Mouse (Mus musculus) liver, postnatal 0 days (tissue): ENCODE measurements around the gene Efna5. TPM values are rescaled to one million over a fixed set of nuclear protein-coding genes. Genes with fewer than 3 reads are reported as not detected.

ENCODE experiments used
- ATAC-seq: fragments of 200-750 bp; cut with Nextera tagmentation; 2 replicates; pipeline ENCODE4 v1.8.0; 2017; ENCODE audit warnings: mild to moderate bottlenecking, moderate library complexity
- DNase-seq: peaks from one replicate; pipeline ENCODE4 v3.0.0-alpha.2; 2016
- H3K27ac ChIP-seq: fragments of 300-500 bp; sonication (generic); 2 replicates; pipeline ENCODE4 v1.5.1; 2014; ENCODE audit warnings: antibody characterized with exemption, moderate library complexity, mild to moderate bottlenecking, low read depth
- H3K27me3 ChIP-seq: fragments of 300-500 bp; sonication (generic); 2 replicates; pipeline ENCODE4 v1.6.1; 2014; ENCODE audit warnings: low read length, control low read depth, mixed read lengths; ENCODE audit not compliant: insufficient read depth
- H3K36me3 ChIP-seq: fragments of 300-500 bp; sonication (generic); replicated peaks from 2 replicates; pipeline ENCODE4 v1.6.1; 2014; ENCODE audit warnings: mild to moderate bottlenecking, control low read depth, low read length, moderate library complexity, mixed read lengths; ENCODE audit not compliant: insufficient read depth
- H3K4me1 ChIP-seq: fragments of 300-500 bp; sonication (generic); 2 replicates; pipeline ENCODE4 v1.6.1; 2014; ENCODE audit warnings: antibody characterized with exemption, mild to moderate bottlenecking, control low read depth; ENCODE audit not compliant: insufficient read depth
- H3K4me2 ChIP-seq: fragments of 300-500 bp; sonication (generic); 2 replicates; pipeline ENCODE4 v1.6.1; 2014; ENCODE audit warnings: low read depth, mild to moderate bottlenecking, low read length, moderate library complexity, mixed read lengths
- H3K4me3 ChIP-seq: fragments of 300-500 bp; sonication (generic); 2 replicates; pipeline ENCODE4 v1.5.1; 2014; ENCODE audit warnings: low read depth, low read length
- H3K9ac ChIP-seq: fragments of 300-500 bp; sonication (generic); replicated peaks from 2 replicates; pipeline ENCODE4 v1.6.1; 2014; ENCODE audit warnings: mild to moderate bottlenecking, moderate library complexity
- H3K9me3 ChIP-seq: fragments of 300-500 bp; sonication (generic); 2 replicates; pipeline ENCODE4 v1.6.1; 2016; ENCODE audit warnings: mild to moderate bottlenecking, control low read depth, low read length, mixed read lengths
- CTCF ChIP-seq: sonication (generic); IDR thresholded peaks from 2 replicates; pipeline ENCODE4 v1.5.1; 2016; ENCODE audit warnings: antibody characterized with exemption, low read depth
- EP300 ChIP-seq: IDR thresholded peaks from 2 replicates; pipeline ENCODE4 v1.6.1; 2016; ENCODE audit warnings: antibody characterized with exemption, low read depth, mild to moderate bottlenecking
- WGBS: fragments of 180-500 bp; shearing (Covaris S2); extraction: QIAGEN DNeasy Blood & Tissue Kit; methylation state at CpG from one replicate; pipeline ENCODE4 v1.1.7; 2014; ENCODE audit not compliant: insufficient replicate concordance; 5-methylcytosine and 5-hydroxymethylcytosine counted together
- polyA plus RNA-seq: library from polyadenylated mRNA; unstranded; fragments of >200 nt; fragmentation: Nextera tagmentation; extraction: Ambion mirVana; gene quantifications from 2 replicates; pipeline ENCODE4 v1.2.1, GENCODE M21; 2015

Gene Efna5
- polyA plus RNA-seq, 1 experiment from 2014 or later: 3.0 TPM

- H3K27me3 ChIP-seq: peaks cover 58% of the 10 kb centered on the region
- H3K27ac ChIP-seq: no peak overlapping the region
- peak overlapping the region; percentile 96 for H3K4me2 ChIP-seq
- H3K9me3 ChIP-seq: no peaks in the 10 kb centered on the region
- no peak for TF ChIP-seq CTCF
- no peak for TF ChIP-seq EP300
- 1% methylated on average over 34 of the region's 34 CpGs for WGBS
- H3K9ac ChIP-seq: no peak overlapping the region
- H3K36me3 ChIP-seq: no peaks in the 10 kb centered on the region
- H3K4me3 ChIP-seq: peak overlapping the region; percentile 62
- DNase-seq (no peak), ATAC-seq (no peak)
- H3K4me1 ChIP-seq: no peaks in the 10 kb centered on the region
These were observed 2.5 kb upstream of the Efna5 start for GRCm38 (mm10) chr17:62883476-62884128.

- peaks cover 59% of the 10 kb centered on the region for H3K27me3 ChIP-seq
- DNase-seq (peak; percentile 62), ATAC-seq (peak; percentile 82)
- no peaks in the 10 kb centered on the region for H3K4me1 ChIP-seq
- no peaks in the 10 kb centered on the region for H3K9me3 ChIP-seq
- H3K9ac ChIP-seq: no peak overlapping the region; the same call in 1 of the 2 replicates
- H3K4me2 ChIP-seq: peak overlapping the region; percentile 96
- under 1% methylated on average over 44 of the region's 53 CpGs for WGBS
- no peak for TF ChIP-seq EP300
- TF ChIP-seq CTCF: no peak
- H3K27ac ChIP-seq: no peak overlapping the region
- H3K36me3 ChIP-seq: no peaks in the 10 kb centered on the region
- H3K4me3 ChIP-seq: peak overlapping the region; percentile 62
These were observed 1.8 kb upstream of the Efna5 start for GRCm38 (mm10) chr17:62882726-62883475.

- WGBS: 1% methylated on average over 58 of the region's 58 CpGs
- no peak for TF ChIP-seq EP300
- no peak for TF ChIP-seq CTCF
- DNase-seq: peak; percentile 45
- H3K9ac ChIP-seq: no peak overlapping the region; the same call in 1 of the 2 replicates
- peaks cover 59% of the 10 kb centered on the region for H3K27me3 ChIP-seq
- H3K27ac ChIP-seq: 0 out of 2 replicates have a peak overlapping the region, but pooled peaks have one; percentile 16
- peak overlapping the region; percentile 96 for H3K4me2 ChIP-seq
- H3K9me3 ChIP-seq: no peaks in the 10 kb centered on the region
- H3K36me3 ChIP-seq: no peaks in the 10 kb centered on the region
- 0 out of 2 replicates have a peak, but pooled peaks have one; percentile 12 for ATAC-seq
- no peaks in the 10 kb centered on the region for H3K4me1 ChIP-seq
- peak overlapping the region; percentile 62 for H3K4me3 ChIP-seq
These were observed 941 bp upstream of the Efna5 start for GRCm38 (mm10) chr17:62881791-62882725.

GRCm38 (mm10) chr17:62880311-62881175 lies 574 bp downstream of the Efna5 start:
- H3K4me2 ChIP-seq: peak overlapping the region; percentile 96
- TF ChIP-seq EP300 (no peak), CTCF (no peak)
- H3K27ac ChIP-seq: no peak overlapping the region
- H3K9me3 ChIP-seq: no peaks in the 10 kb centered on the region
- H3K4me3 ChIP-seq: peak overlapping the region; percentile 62
- H3K27me3 ChIP-seq: peaks cover 59% of the 10 kb centered on the region
- WGBS: under 1% methylated on average over 81 of the region's 82 CpGs
- H3K36me3 ChIP-seq: no peaks in the 10 kb centered on the region
- no peaks in the 10 kb centered on the region for H3K4me1 ChIP-seq
- H3K9ac ChIP-seq: peak overlapping the region; percentile 31
- ATAC-seq: no peak
- peak; percentile 27 for DNase-seq

- Histone ChIP-seq H3K27me3 (peaks cover 59% of the 10 kb centered on the region), H3K9ac (0 out of 2 replicates have a peak overlapping the region, but pooled peaks have one; percentile 30), H3K4me3 (peak overlapping the region; percentile 62), H3K9me3 (no peaks in the 10 kb centered on the region), H3K27ac (no peak overlapping the region), H3K4me2 (peak overlapping the region; percentile 96), H3K4me1 (no peaks in the 10 kb centered on the region), H3K36me3 (no peaks in the 10 kb centered on the region)
- TF ChIP-seq CTCF (no peak), EP300 (no peak)
- ATAC-seq (no peak), DNase-seq (peak; percentile 34)
- 1% methylated on average over 44 of the region's 45 CpGs for whole genome bisulfite sequencing
These were observed 1.4 kb downstream of the Efna5 start for GRCm38 (mm10) chr17:62879526-62880310.
